Mouse (Mus musculus) left cerebral cortex, adult 6 months (tissue): ENCODE data around the gene Pak1ip1. TPM values are rescaled to one million over a fixed set of nuclear protein-coding genes. Genes with fewer than 3 reads are reported as not detected.

ENCODE experiments used
- long read RNA-seq, 2 experiments: library from polyadenylated mRNA; unstranded; transcript quantifications; one replicate each; pipeline ENCODE4 v2.0.0; 2019 to 2020
- polyA plus RNA-seq: library from polyadenylated mRNA; unstranded; fragments of <200 nt; fragmentation: Nextera tagmentation; gene quantifications from 2 replicates; pipeline ENCODE4 v1.2.3, GENCODE M21; 2021

The Pak1ip1 gene
- 52.6 and 60.9 TPM in 2 replicates for polyA plus RNA-seq
- long read RNA-seq, experiment 1, transcript Pak1ip1-201 (10 exons, 1,722 nt) = major isoform, 335 of 360 reads
- long read RNA-seq, experiment 1, partial matches to known transcripts = 9 of 360 reads
- long read RNA-seq, experiment 1, other reads (novel, unspliced or antisense) = 15 of 360 reads
- long read RNA-seq, experiment 2, transcript Pak1ip1-201 (10 exons, 1,722 nt) = major isoform, 68 of 98 reads
- long read RNA-seq, experiment 2, partial matches to known transcripts = 23 of 98 reads
- long read RNA-seq, experiment 2, other reads (novel, unspliced or antisense) = 7 of 98 reads

DNA sequence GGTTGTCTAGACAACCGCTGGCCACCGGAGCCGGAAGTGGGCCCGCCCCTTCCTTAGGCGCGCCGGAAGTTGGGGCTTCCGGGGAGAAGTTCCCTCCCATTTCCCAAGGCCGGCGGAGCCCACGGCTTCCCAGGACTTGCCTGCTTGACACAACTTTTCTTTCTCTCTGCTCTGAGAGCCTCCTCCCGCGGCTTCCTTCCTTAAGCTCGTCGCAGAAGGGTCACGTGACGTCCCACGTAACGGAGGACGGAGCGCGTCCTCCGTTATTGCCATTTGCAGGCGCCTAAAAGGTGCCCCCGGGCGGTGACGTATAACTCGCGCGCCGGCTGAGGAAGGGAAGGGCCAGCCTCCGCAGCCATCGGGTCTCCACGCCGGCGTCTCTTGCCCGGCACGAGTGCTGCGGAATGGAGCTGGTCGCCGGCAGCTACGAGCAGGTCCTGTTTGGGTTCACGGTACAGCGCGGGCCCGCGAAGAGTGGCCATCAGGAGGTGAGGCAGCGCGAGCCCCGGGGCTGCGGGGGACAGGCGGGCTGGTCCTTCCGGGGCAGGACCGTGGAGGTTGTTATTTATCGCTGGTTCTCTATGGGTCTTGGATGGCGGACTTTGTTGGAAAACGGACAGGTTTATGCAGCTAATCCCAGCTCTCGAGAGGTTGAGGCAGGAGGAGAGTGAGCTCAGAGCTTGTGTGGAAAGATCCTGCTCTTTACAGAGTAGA lies at the start of gene Pak1ip1:
TSS of gene Pak1ip1 (plus strand) at position 98 of the 714 bp plus-strand sequence.

DNA sequence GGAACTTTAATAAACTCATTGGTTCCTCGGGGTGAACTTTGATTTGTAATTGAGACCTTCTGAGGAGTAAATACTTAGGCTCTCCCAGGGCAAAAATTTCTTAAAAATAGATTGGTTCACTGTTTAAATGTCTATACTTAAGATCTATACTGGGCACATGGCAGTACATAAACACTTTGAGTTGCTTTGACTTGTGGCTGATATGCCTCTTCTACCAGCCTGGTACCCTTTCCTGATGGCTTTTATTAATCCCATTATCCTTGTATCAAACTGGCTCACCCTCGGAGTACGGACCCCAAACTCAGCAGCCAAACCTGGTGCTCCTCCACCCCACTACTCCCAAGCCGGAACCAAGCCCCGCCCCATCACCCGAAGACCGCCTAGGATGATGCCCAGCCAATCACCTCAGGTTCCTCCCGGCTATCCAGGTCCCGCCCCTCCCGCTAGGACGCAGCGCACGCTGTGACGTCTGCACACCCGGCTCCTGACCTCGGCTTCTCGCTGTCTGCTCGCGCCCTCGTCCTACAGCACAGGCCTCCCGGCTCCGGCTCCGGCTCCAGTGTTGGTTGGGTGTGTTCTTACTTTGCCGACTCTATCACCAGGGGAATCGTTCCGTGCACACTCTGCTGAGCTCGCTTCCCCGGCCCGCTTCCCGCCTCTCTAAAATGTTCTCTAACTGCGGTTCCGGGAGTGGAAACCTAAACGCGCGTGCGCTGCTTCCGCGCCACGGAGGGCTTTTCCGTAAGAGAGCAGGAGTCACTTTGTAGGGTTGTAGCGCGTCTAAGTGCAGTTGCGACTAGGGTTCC lies 15.2 kb downstream of the Pak1ip1 start, which contains the start of gene Tmem14c:
TSS of gene Tmem14c (plus strand) at position 464 of the 806 bp plus-strand sequence.

Other genes starting within 250 kb of the Pak1ip1 start
- 6.8 and 9.4 TPM in 2 replicates for gene Gcnt2, start 141.3 kb upstream of the Pak1ip1 start, polyA plus RNA-seq
- gene Tmem14c, start 15.3 kb downstream of the Pak1ip1 start, polyA plus RNA-seq = 115 and 136 TPM in 2 replicates
- 1.4 and 1.5 TPM in 2 replicates for gene Mak, start 78.7 kb downstream of the Pak1ip1 start, polyA plus RNA-seq
- not detected in 2 replicates for gene Gcm2, start 110.0 kb downstream of the Pak1ip1 start, polyA plus RNA-seq
- gene Sycp2l, start 113.3 kb downstream of the Pak1ip1 start, polyA plus RNA-seq = 0.10 TPM in 1 of 2 replicates, not detected in the other
- 12.1 and 13.7 TPM in 2 replicates for gene Elovl2, start 219.4 kb downstream of the Pak1ip1 start, polyA plus RNA-seq
- 34.1 and 53.7 TPM in 2 replicates for gene Smim13, start 248.8 kb downstream of the Pak1ip1 start, polyA plus RNA-seq